Mouse (Mus musculus) liver, adult 2 months (tissue): ENCODE measurements around the gene Hprt.

Experiments used
- CTCF ChIP-seq: fragments of 200-500 bp; IDR thresholded peaks from 2 replicates; pipeline ENCODE4 v1.5.1; 2011; ENCODE audit warnings: low read depth, low read length, control low read depth
- POLR2A ChIP-seq: fragments of 200-500 bp; IDR thresholded peaks from 2 replicates; pipeline ENCODE4 v1.6.1; 2011; ENCODE audit warnings: low read length, control low read depth; ENCODE audit not compliant: insufficient read depth; ENCODE audit errors: extremely low read depth

- no peak for TF ChIP-seq POLR2A
- TF ChIP-seq CTCF, result no peak
Measured at GRCm38 (mm10) chrX:53046033-53046432, 58.1 kb downstream of the Hprt start.
